Mouse (Mus musculus) heart, postnatal 0 days (tissue): Measurements from ENCODE around the gene Map2k2.

Experiments
- CTCF ChIP-seq: IDR thresholded peaks from 2 replicates; pipeline ENCODE4 v1.5.1; 2016; ENCODE audit warnings: antibody characterized with exemption, control low read depth, low read depth
- EP300 ChIP-seq: IDR thresholded peaks from 2 replicates; pipeline ENCODE4 v1.6.1; 2016; ENCODE audit warnings: antibody characterized with exemption, low read depth

- TF ChIP-seq CTCF (no peak), EP300 (no peak)
Measured at GRCm38 (mm10) chr10:81090621-81091020, 15.1 kb upstream of the Map2k2 start.
